Mouse (Mus musculus) spleen, postnatal 14 days (tissue): ENCODE measurements around the gene Brpf3.
A peak's percentile ranks its signal among the peaks of the same experiment; 100 is the strongest.
"Not testable (repeated sequence)": the region's sequence is repeated elsewhere in the genome, so short reads cannot be mapped to it uniquely, and the experiment has no call there.

Experiments used
- DNase-seq, 2 experiments: peaks; one replicate each; pipeline ENCODE4 v3.0.0; 2021 to 2022; ENCODE audit warnings: low spot score in 2 of 2

The Brpf3 gene

DNA sequence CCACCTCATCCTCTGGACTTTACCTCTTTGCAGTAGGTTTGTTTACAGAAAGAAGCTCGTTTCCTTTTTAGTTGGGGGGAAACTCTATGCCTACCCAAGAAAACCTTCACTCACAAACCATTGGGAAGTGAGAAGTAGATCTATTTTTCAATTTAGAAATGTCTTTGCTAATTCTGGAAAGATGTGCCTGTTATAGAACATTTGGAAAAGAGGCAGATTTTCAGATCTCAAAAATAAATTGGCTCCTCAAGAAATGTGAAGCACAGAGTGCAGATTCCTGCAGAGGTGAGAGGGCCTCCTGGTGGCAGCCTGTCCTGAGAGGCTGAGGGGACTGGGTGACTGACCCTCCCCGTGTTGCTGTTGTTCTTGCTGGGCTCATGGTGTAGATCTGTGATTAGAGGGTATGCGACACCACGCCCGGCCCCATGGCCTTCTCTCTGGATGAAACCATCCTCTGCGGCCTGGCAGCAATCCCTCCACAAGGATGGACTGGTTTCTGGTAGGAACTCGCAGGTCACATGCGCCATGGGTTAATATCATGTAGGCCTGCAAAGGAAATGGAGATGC lies 26.9 kb downstream of the Brpf3 start:
- no peak for DNase-seq

- peak; percentile 44 to 60 for DNase-seq
Measured at GRCm38 (mm10) chr17:28829120-28829519, 28.2 kb downstream of the Brpf3 start.

- DNase-seq, result no peak
Measured at GRCm38 (mm10) chr17:28831065-28831464, 30.2 kb downstream of the Brpf3 start.

- no peak for DNase-seq
Measured at GRCm38 (mm10) chr17:28832040-28832439, 31.1 kb downstream of the Brpf3 start.

GRCm38 (mm10) chr17:28832875-28833274 lies 32.0 kb downstream of the Brpf3 start:
- DNase-seq, result no peak

GRCm38 (mm10) chr17:28834676-28835075 lies 33.8 kb downstream of the Brpf3 start:
- DNase-seq, result no peak

- no peak for DNase-seq
Measured at GRCm38 (mm10) chr17:28837840-28838239, 37.0 kb downstream of the Brpf3 start.

- not testable (repeated sequence) for DNase-seq
Measured at GRCm38 (mm10) chr17:28841947-28842346, 41.1 kb downstream of the Brpf3 start.

GRCm38 (mm10) chr17:28843665-28844064 lies 42.8 kb downstream of the Brpf3 start:
- DNase-seq, result no peak

DNA sequence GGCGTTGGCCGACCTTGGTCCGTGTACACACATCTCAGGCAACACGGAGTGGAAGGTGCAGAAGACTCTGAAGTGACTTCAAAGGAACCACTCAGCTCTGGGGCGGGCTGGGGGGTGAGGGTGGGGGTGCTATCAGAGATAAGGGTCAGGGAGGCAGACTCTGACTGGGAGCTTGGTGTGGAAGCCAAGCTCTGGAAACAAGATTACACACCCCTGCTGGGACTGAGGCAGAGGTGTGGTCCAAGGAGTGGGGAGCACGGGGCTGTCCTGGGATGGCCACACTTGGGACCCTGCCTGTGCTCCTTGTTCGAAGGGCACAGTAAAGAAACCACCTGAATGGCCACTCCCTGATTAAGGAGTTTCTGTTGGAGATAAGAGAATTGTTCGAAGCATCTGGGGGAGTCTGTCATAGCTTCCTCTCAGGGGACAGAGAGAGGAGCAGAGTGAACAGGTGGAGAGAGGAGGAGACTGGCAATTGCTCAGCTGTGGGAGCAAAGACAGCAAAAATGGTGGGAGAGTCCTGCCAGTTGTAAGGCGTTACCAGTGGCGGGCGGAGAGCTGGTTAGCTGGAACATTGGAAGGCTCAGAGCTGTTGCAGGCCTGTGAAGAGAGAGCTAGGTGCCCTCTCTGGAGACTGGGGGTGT lies 46.2 kb downstream of the Brpf3 start:
- no peak for DNase-seq

DNA sequence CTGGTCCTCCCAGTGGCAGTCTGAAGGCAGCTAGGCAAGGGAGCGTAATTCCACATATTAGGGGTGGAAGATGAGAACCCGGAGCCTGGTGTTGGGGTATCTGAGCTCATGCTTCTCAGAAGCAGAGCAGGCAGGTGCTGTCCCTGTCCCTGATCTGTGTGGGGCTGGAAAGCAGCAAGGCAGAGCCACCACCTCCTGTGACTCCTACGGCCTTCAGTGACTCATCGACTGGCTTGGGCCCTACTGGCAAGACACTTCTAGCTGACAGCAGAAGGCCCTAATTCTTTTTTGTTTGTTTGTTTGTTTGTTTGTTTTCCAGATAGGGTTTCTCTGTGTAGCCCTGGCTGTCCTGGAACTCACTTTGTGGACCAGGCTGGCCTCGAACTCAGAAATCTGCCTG lies 49.6 kb downstream of the Brpf3 start:
- DNase-seq, result no peak

- no peak for DNase-seq
Measured at GRCm38 (mm10) chr17:28854377-28854776, 53.5 kb downstream of the Brpf3 start.

- DNase-seq, result peak; percentile 40 to 57
Measured at GRCm38 (mm10) chr17:28855166-28855885, 54.4 kb downstream of the Brpf3 start.

GRCm38 (mm10) chr17:28856030-28856429 lies 55.1 kb downstream of the Brpf3 start:
- DNase-seq, result no peak

- no peak for DNase-seq
Measured at GRCm38 (mm10) chr17:28858205-28858604, 57.3 kb downstream of the Brpf3 start, which contains the start of gene Pnpla1. Gene Pnpla1, plus strand, starts transcription at chr17:28858411.

DNA sequence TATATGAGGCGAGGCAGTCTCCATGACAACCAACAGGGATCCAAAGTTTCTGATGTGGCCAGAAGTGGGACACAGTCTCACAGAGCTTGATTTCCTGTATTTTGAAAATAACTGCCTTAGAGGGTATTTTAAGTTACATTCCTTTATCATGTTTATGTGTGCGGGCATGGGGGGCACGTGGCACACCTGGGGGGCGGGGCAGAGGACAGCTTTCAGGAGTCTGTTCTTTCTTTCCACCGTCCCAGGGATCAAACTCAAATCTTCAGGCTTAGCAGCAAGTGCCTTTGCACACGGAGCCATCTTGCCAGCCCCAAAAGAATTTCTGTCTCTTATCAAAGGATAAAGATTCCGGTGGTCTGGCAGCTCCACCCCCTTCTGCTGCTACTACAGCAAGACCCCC lies 63.0 kb downstream of the Brpf3 start:
- no peak for DNase-seq

- DNase-seq, result no peak
Measured at GRCm38 (mm10) chr17:28864464-28864863, 63.6 kb downstream of the Brpf3 start.

GRCm38 (mm10) chr17:28866921-28867320 lies 66.0 kb downstream of the Brpf3 start:
- no peak for DNase-seq

GRCm38 (mm10) chr17:28867381-28867780 lies 66.5 kb downstream of the Brpf3 start:
- no peak for DNase-seq

- DNase-seq, result no peak
Measured at GRCm38 (mm10) chr17:28869412-28870110, 68.7 kb downstream of the Brpf3 start.

DNA sequence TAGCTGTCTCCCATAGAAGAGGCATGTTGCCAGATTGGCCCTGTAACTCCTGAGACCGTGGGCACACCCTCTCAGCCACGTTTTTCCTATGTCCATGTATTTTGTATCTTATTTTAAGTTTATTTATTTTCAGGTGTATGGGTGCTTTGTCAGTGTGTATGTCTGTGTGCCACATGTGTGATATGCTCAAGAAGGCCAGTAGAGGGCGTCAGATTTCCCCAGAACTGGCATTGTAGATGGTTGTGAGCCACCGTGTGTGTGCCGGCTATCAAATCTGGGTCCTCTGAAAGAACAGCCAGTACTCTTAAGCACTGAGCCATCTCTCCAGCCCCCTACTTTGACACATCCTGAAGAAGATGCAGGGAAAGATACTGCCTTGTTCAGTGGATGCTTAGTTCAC lies 69.5 kb downstream of the Brpf3 start:
- DNase-seq, result no peak

DNA sequence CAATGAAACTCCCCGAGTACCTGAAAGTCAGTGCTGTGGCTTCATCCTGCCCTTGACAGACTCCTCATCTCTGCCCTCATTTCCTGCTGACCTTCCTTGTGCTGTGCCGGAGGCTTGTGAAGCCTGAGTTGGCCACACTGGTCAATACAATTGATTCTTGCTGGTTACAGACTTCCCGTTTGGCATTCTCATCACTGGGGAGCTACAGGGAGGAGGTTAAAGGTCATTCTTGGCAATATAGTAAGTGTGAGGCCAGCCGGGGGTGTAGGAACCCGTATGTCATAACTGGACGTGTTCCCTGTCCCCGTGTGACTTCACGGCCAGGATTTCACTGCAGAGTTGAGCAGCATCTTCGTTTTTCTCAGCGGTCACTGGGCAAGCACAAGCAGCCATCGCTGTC lies 70.9 kb downstream of the Brpf3 start:
- no peak for DNase-seq
